Mouse (Mus musculus): ENCODE results near the gene Tmem139. TPM values are rescaled to one million over a fixed set of nuclear protein-coding genes. Genes with fewer than 3 reads are reported as not detected.

The Tmem139 gene
- polyA plus RNA-seq, 1 experiment from 2014 or later = not detected

- H3K9ac ChIP-seq (replicated peaks) = no peak overlapping the region
- H3K27me3 ChIP-seq (ENCODE audit: insufficient read depth, low read length) = no peaks in the 10 kb centered on the region
- no peaks in the 10 kb centered on the region for H3K9me3 ChIP-seq (ENCODE audit: low read length)
- no peak overlapping the region for H3K4me2 ChIP-seq (ENCODE audit: low read depth, low read length)
- TF ChIP-seq CTCF (IDR thresholded peaks at IDR 0.05; ENCODE audit: low read depth) (no peak), EP300 (IDR thresholded peaks at IDR 0.05; ENCODE audit: low read depth) (no peak)
- no peak overlapping the region for H3K4me3 ChIP-seq (ENCODE audit: low read depth, low read length)
- no peak for ATAC-seq
- no peak overlapping the region for H3K27ac ChIP-seq (ENCODE audit: low read depth)
- peaks cover 2% of the 10 kb centered on the region; the same call in 1 of the 2 replicates for H3K4me1 ChIP-seq (ENCODE audit: insufficient read depth)
- H3K36me3 ChIP-seq (replicated peaks; ENCODE audit: insufficient read depth, low read length) = peaks cover 74% of the 10 kb centered on the region
- DNase-seq = no peak
Observed at GRCm38 (mm10) chr6:42270817-42271216, 9.0 kb downstream of the Tmem139 start.

- Histone ChIP-seq H3K36me3 (replicated peaks; ENCODE audit: insufficient read depth, low read length) (peaks cover 80% of the 10 kb centered on the region), H3K27ac (ENCODE audit: low read depth) (no peak overlapping the region), H3K27me3 (ENCODE audit: insufficient read depth, low read length) (no peaks in the 10 kb centered on the region), H3K4me3 (ENCODE audit: low read depth, low read length) (no peak overlapping the region), H3K4me1 (ENCODE audit: insufficient read depth) (no peaks in the 10 kb centered on the region), H3K4me2 (ENCODE audit: low read depth, low read length) (no peak overlapping the region), H3K9me3 (ENCODE audit: low read length) (no peaks in the 10 kb centered on the region), H3K9ac (replicated peaks) (no peak overlapping the region)
- ATAC-seq (no peak), DNase-seq (no peak)
- 67% methylated on average over 2 of the region's 2 CpGs for WGBS (ENCODE audit: insufficient replicate concordance)
- TF ChIP-seq EP300 (IDR thresholded peaks at IDR 0.05; ENCODE audit: low read depth) (no peak), CTCF (IDR thresholded peaks at IDR 0.05; ENCODE audit: low read depth) (no peak)
Observed at GRCm38 (mm10) chr6:42276151-42276550, 14.4 kb downstream of the Tmem139 start.

GRCm38 (mm10) chr6:42282865-42283528 lies 21.2 kb downstream of the Tmem139 start:
- Histone ChIP-seq H3K27ac (ENCODE audit: low read depth) (no peak overlapping the region), H3K27me3 (ENCODE audit: insufficient read depth, low read length) (no peaks in the 10 kb centered on the region), H3K4me3 (ENCODE audit: low read depth, low read length) (no peak overlapping the region), H3K9ac (replicated peaks) (no peak overlapping the region), H3K9me3 (ENCODE audit: low read length) (no peaks in the 10 kb centered on the region), H3K36me3 (replicated peaks; ENCODE audit: insufficient read depth, low read length) (peaks cover 45% of the 10 kb centered on the region), H3K4me1 (ENCODE audit: insufficient read depth) (no peaks in the 10 kb centered on the region), H3K4me2 (ENCODE audit: low read depth, low read length) (no peak overlapping the region)
- no peak for DNase-seq
- ATAC-seq = no peak
- WGBS (ENCODE audit: insufficient replicate concordance) = 57% methylated on average over 5 of the region's 5 CpGs
- TF ChIP-seq EP300 (IDR thresholded peaks at IDR 0.05; ENCODE audit: low read depth) = no peak
- TF ChIP-seq CTCF (IDR thresholded peaks at IDR 0.05; ENCODE audit: low read depth) = no peak

- ATAC-seq (no peak), DNase-seq (no peak)
- H3K9ac ChIP-seq (replicated peaks) = no peak within 1 kb of the TSS
- no peaks in the 10 kb centered on the region for H3K4me1 ChIP-seq (ENCODE audit: insufficient read depth)
- TF ChIP-seq CTCF (IDR thresholded peaks at IDR 0.05; ENCODE audit: low read depth) (no peak), EP300 (IDR thresholded peaks at IDR 0.05; ENCODE audit: low read depth) (no peak)
- WGBS (ENCODE audit: insufficient replicate concordance) = 72% methylated on average over 4 of the region's 5 CpGs
- no peaks in the 10 kb centered on the region for H3K9me3 ChIP-seq (ENCODE audit: low read length)
- no peaks in the 10 kb centered on the region for H3K27me3 ChIP-seq (ENCODE audit: insufficient read depth, low read length)
- H3K4me3 ChIP-seq (ENCODE audit: low read depth, low read length) = no peak within 1 kb of the TSS
- H3K36me3 ChIP-seq (replicated peaks; ENCODE audit: insufficient read depth, low read length) = peaks cover 20% of the 10 kb centered on the region
- no peak within 1 kb of the TSS for H3K27ac ChIP-seq (ENCODE audit: low read depth)
- no peak within 1 kb of the TSS for H3K4me2 ChIP-seq (ENCODE audit: low read depth, low read length)
Observed at GRCm38 (mm10) chr6:42286448-42286847, 24.7 kb downstream of the Tmem139 start, which contains the start of gene Clcn1. Gene Clcn1 (plus strand): TSS chr6:42286685.

GRCm38 (mm10) chr6:42287562-42287961 lies 25.8 kb downstream of the Tmem139 start:
- Histone ChIP-seq H3K36me3 (replicated peaks; ENCODE audit: insufficient read depth, low read length) (peaks cover 9% of the 10 kb centered on the region), H3K4me2 (ENCODE audit: low read depth, low read length) (no peak overlapping the region), H3K4me1 (ENCODE audit: insufficient read depth) (no peaks in the 10 kb centered on the region), H3K4me3 (ENCODE audit: low read depth, low read length) (no peak overlapping the region), H3K27ac (ENCODE audit: low read depth) (no peak overlapping the region), H3K27me3 (ENCODE audit: insufficient read depth, low read length) (no peaks in the 10 kb centered on the region), H3K9me3 (ENCODE audit: low read length) (no peaks in the 10 kb centered on the region), H3K9ac (replicated peaks) (no peak overlapping the region)
- TF ChIP-seq CTCF (IDR thresholded peaks at IDR 0.05; ENCODE audit: low read depth) = no peak
- TF ChIP-seq EP300 (IDR thresholded peaks at IDR 0.05; ENCODE audit: low read depth) = no peak
- ATAC-seq (no peak), DNase-seq (no peak)

GRCm38 (mm10) chr6:42293327-42293726 lies 31.6 kb downstream of the Tmem139 start:
- ATAC-seq = no peak
- no peaks in the 10 kb centered on the region for H3K9me3 ChIP-seq (ENCODE audit: low read length)

More at GRCm38 (mm10) chr6:42293327-42293726, 31.6 kb downstream of the Tmem139 start:
- H3K4me1 ChIP-seq (ENCODE audit: insufficient read depth) = no peaks in the 10 kb centered on the region
- TF ChIP-seq CTCF (IDR thresholded peaks at IDR 0.05; ENCODE audit: low read depth) = no peak
- no peak for TF ChIP-seq EP300 (IDR thresholded peaks at IDR 0.05; ENCODE audit: low read depth)
- DNase-seq = no peak
- WGBS (ENCODE audit: insufficient replicate concordance) = 63% methylated on average over 6 of the region's 6 CpGs
- no peak overlapping the region for H3K27ac ChIP-seq (ENCODE audit: low read depth)
- no peak overlapping the region for H3K4me2 ChIP-seq (ENCODE audit: low read depth, low read length)
- H3K36me3 ChIP-seq (replicated peaks; ENCODE audit: insufficient read depth, low read length) = no peaks in the 10 kb centered on the region
- no peaks in the 10 kb centered on the region for H3K27me3 ChIP-seq (ENCODE audit: insufficient read depth, low read length)
- H3K9ac ChIP-seq (replicated peaks) = no peak overlapping the region
- H3K4me3 ChIP-seq (ENCODE audit: low read depth, low read length) = no peak overlapping the region

All from liver, postnatal 0 days (tissue).